Comparison of ENCODE assay signal across 21 mouse cellular contexts in the genomic region with DNA sequence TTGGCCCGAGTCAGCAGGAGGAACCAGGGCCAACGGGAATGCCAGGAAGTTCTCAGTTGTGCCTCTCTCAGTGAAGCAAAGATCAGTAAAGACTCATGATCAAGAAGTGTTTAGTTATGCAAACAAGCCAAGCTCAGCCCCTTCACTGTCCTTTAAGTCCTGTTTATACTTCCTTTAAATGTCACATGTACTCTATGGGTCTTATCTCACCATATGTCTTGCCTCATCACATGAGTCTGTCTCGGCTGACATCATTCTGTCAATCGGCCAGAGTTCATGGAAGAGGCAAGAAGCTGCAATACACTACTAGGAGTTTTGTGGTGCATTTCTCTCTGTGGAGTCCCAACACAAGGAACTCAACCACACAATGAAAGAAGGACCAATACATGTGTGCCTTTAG.
DNase-seq lines count a peak whose midpoint lies in the region; ATAC-seq and TF ChIP-seq lines count a peak whose summit lies in the region.
"Had no signal": no experiment of that assay in that cellular context is flagged by ENCODE, and none has a peak within 500 bp of the region (broad histone marks: within the 10 kb centered on the region; RNA-seq: fewer than 3 reads in every experiment).

No protein-coding gene starts in this region.

- DNase-seq in heart, postnatal 4 days: peak; percentile 15
- no peak for DNase-seq in heart, adult 9 months (ENCODE audit: low spot score in 2 of 2)
- DNase-seq in lung, adult 2 months: no peak
- DNase-seq in 3T3-L1 (ENCODE audit: low read depth, low spot score) (peak; percentile 5), adipocyte (ENCODE audit: low spot score) (peak; percentile 54)
- DNase-seq in retina, embryonic 14.5 days (ENCODE audit: low spot score): no peak
- DNase-seq in adrenal gland, adult 2 months: no peak
- DNase-seq: adrenal gland, postnatal 14 days; cerebellum, adult 11-12 months; cerebellum, adult 9-10 months; cerebellum, postnatal 25 days; gastrocnemius, postnatal 10 days; heart, adult 18-20 months; heart, postnatal 36 days had no signal

- no peak overlapping the region for H3K4me2 ChIP-seq in lung, embryonic 15.5 days
- H3K4me2 ChIP-seq: embryonic facial prominence, embryonic 13.5 days; forebrain, embryonic 12.5 days; heart, embryonic 12.5 days; hindbrain, embryonic 13.5 days had no signal

- H3K27ac ChIP-seq in lung, embryonic 15.5 days: no peak overlapping the region
- H3K27ac ChIP-seq: embryonic facial prominence, embryonic 13.5 days; forebrain, embryonic 12.5 days; hindbrain, embryonic 13.5 days; hindbrain, postnatal 0 days had no signal

- 47% methylated on average over 4 of the region's 4 CpGs for WGBS in lung, embryonic 15.5 days
- WGBS in lung, adult 2 months: 51% methylated on average over 4 of the region's 4 CpGs

- H3K9ac ChIP-seq in lung, embryonic 15.5 days: no peak overlapping the region
- H3K9ac ChIP-seq: embryonic facial prominence, embryonic 13.5 days; forebrain, embryonic 12.5 days; heart, embryonic 12.5 days; hindbrain, embryonic 13.5 days had no signal

- no peak overlapping the region for H3K4me3 ChIP-seq in lung, embryonic 15.5 days
- H3K4me3 ChIP-seq in lung, adult 2 months (replicated peaks; ENCODE audit: extremely low read depth, low read depth, low read length): no peak overlapping the region
- H3K4me3 ChIP-seq: embryonic facial prominence, embryonic 13.5 days; forebrain, embryonic 12.5 days; heart, embryonic 12.5 days; hindbrain, embryonic 13.5 days had no signal

- peak; percentile 52; the same call in 1 of the 2 replicates for ATAC-seq in lung, embryonic 15.5 days (ENCODE audit: borderline replicate concordance, extremely low read depth, low FRiP score, low TSS enrichment)
- ATAC-seq: forebrain, embryonic 16.5 days; hindbrain, postnatal 0 days had no signal

- no peaks in the 10 kb centered on the region for H3K9me3 ChIP-seq in lung, embryonic 15.5 days
- H3K9me3 ChIP-seq: embryonic facial prominence, embryonic 13.5 days; forebrain, embryonic 12.5 days; heart, embryonic 12.5 days; hindbrain, embryonic 13.5 days had no signal

- TF ChIP-seq POLR2A in lung, adult 2 months (IDR thresholded peaks at IDR 0.05; ENCODE audit: borderline replicate concordance, extremely low read depth, low read depth, low read length): no peak

- no peak for TF ChIP-seq CTCF in lung, adult 2 months (IDR thresholded peaks at IDR 0.05; ENCODE audit: insufficient read depth, low read length)

- no peaks in the 10 kb centered on the region for H3K4me1 ChIP-seq in lung, embryonic 15.5 days
- H3K4me1 ChIP-seq in lung, adult 2 months (ENCODE audit: control insufficient read depth, insufficient read depth, low read length): no peaks in the 10 kb centered on the region
- H3K4me1 ChIP-seq: embryonic facial prominence, embryonic 13.5 days; forebrain, embryonic 12.5 days; heart, embryonic 12.5 days; hindbrain, embryonic 13.5 days had no signal

- no peaks in the 10 kb centered on the region for H3K36me3 ChIP-seq in lung, embryonic 15.5 days
- H3K36me3 ChIP-seq: embryonic facial prominence, embryonic 13.5 days; forebrain, embryonic 12.5 days; heart, embryonic 12.5 days; hindbrain, embryonic 13.5 days had no signal

- no peaks in the 10 kb centered on the region for H3K27me3 ChIP-seq in lung, embryonic 15.5 days
- H3K27me3 ChIP-seq: embryonic facial prominence, embryonic 13.5 days; forebrain, embryonic 12.5 days; heart, embryonic 12.5 days; hindbrain, embryonic 13.5 days had no signal

Comparison
In these comparisons a context has a peak if more than half of its experiments do, and no peak if none do; other contexts are left out.
1. DNase-seq: peak in heart, postnatal 4 days (single experiment), 3T3-L1 (single experiment) and adipocyte (single experiment); none in heart, adult 9 months (0 of 2), lung, adult 2 months (single experiment), retina, embryonic 14.5 days (single experiment) and adrenal gland, adult 2 months (single experiment).